Mouse (Mus musculus) stomach, embryonic 16.5 days (tissue): ENCODE results near the gene Adgra1. TPM values are rescaled to one million over a fixed set of nuclear protein-coding genes. Genes with fewer than 3 reads are reported as not detected.

Source experiments
- ATAC-seq: fragments of 200-750 bp; cut with Nextera tagmentation; 2 replicates; pipeline ENCODE4 v1.8.0; 2017; ENCODE audit warnings: moderate number of reproducible peaks, moderate TSS enrichment; ENCODE audit not compliant: insufficient read depth, low FRiP score
- H3K27ac ChIP-seq: fragments of 300-500 bp; sonication (generic); 2 replicates; pipeline ENCODE4 v1.5.1; 2014; ENCODE audit warnings: low read length
- H3K27me3 ChIP-seq: fragments of 300-500 bp; sonication (generic); 2 replicates; pipeline ENCODE4 v1.6.1; 2014; ENCODE audit warnings: low read length, control low read depth, mixed read lengths; ENCODE audit not compliant: control insufficient read depth, insufficient read depth
- H3K36me3 ChIP-seq: fragments of 300-500 bp; sonication (generic); 2 replicates; pipeline ENCODE4 v1.6.1; 2014; ENCODE audit warnings: low read length; ENCODE audit not compliant: control insufficient read depth, insufficient read depth
- H3K4me1 ChIP-seq: fragments of 300-500 bp; sonication (generic); 2 replicates; pipeline ENCODE4 v1.6.1; 2014; ENCODE audit warnings: low read length, control low read depth, mixed read lengths; ENCODE audit not compliant: control insufficient read depth, insufficient read depth
- H3K4me2 ChIP-seq: fragments of 300-500 bp; sonication (generic); 2 replicates; pipeline ENCODE4 v1.6.1; 2014; ENCODE audit warnings: low read depth, low read length, mixed read lengths
- H3K4me3 ChIP-seq: fragments of 300-500 bp; sonication (generic); replicated peaks from 2 replicates; pipeline ENCODE4 v1.5.1; 2014; ENCODE audit warnings: mild to moderate bottlenecking, low read length
- H3K9ac ChIP-seq: fragments of 300-500 bp; sonication (generic); 2 replicates; pipeline ENCODE4 v1.6.1; 2014; ENCODE audit warnings: low read length
- H3K9me3 ChIP-seq: fragments of 300-500 bp; sonication (generic); replicated peaks from 2 replicates; pipeline ENCODE4 v1.6.1; 2016; ENCODE audit warnings: low read length, control low read depth; ENCODE audit not compliant: control insufficient read depth
- WGBS: fragments of 180-500 bp; shearing (Covaris S2); extraction: QIAGEN DNeasy Blood & Tissue Kit; methylation state at CpG from one replicate; pipeline ENCODE4 v1.1.7; 2014; 5-methylcytosine and 5-hydroxymethylcytosine counted together
- polyA plus RNA-seq: library from polyadenylated mRNA; unstranded; fragments of >200 nt; fragmentation: Nextera tagmentation; extraction: Ambion mirVana; gene quantifications from 2 replicates; pipeline ENCODE4 v1.2.1, GENCODE M21; 2015

Gene Adgra1
- polyA plus RNA-seq, 1 experiment from 2014 or later, result 0.53 TPM

- WGBS, result 48% methylated on average over 1 of the region's 1 CpGs
- Histone ChIP-seq H3K9me3 (no peaks in the 10 kb centered on the region), H3K9ac (no peak overlapping the region), H3K27ac (no peak overlapping the region), H3K4me2 (no peak overlapping the region), H3K27me3 (no peaks in the 10 kb centered on the region), H3K4me1 (no peaks in the 10 kb centered on the region), H3K36me3 (no peaks in the 10 kb centered on the region), H3K4me3 (no peak overlapping the region)
- no peak for ATAC-seq
Measured at GRCm38 (mm10) chr7:139864871-139865270, 30.9 kb downstream of the Adgra1 start.

DNA sequence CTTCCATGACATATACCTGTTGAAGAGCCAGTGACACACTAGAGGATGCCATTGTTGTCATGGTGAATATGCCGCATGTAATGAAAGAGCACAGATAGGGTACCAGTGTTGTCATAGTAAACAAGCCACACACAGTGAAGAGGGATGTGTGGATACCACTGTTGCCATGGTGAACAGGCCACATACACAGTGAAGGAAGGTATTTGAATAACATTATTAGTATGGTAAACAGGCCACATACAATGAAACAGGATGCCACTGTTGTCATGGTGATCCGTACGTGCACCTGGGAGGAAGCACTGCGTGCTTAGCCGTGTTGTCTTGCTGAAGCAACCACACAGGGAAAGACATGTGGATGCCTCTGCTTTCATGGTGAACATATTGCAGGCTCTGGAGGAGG lies 37.0 kb downstream of the Adgra1 start:
- H3K36me3 ChIP-seq, result no peaks in the 10 kb centered on the region
- WGBS, result 69% methylated on average over 5 of the region's 5 CpGs

GRCm38 (mm10) chr7:139877167-139877792 lies 43.3 kb downstream of the Adgra1 start:
- no peaks in the 10 kb centered on the region for H3K27me3 ChIP-seq
- WGBS, result 67% methylated on average over 10 of the region's 10 CpGs
- H3K4me2 ChIP-seq, result no peak overlapping the region
- H3K27ac ChIP-seq, result no peak overlapping the region
- no peaks in the 10 kb centered on the region for H3K9me3 ChIP-seq
- ATAC-seq, result no peak
- H3K9ac ChIP-seq, result no peak overlapping the region
- no peak overlapping the region for H3K4me3 ChIP-seq
- no peaks in the 10 kb centered on the region for H3K4me1 ChIP-seq
- no peaks in the 10 kb centered on the region for H3K36me3 ChIP-seq

More for the DNA sequence above, 37.0 kb downstream of the Adgra1 start:
- Histone ChIP-seq H3K27me3 (no peaks in the 10 kb centered on the region), H3K9me3 (no peaks in the 10 kb centered on the region), H3K27ac (no peak overlapping the region), H3K4me1 (no peaks in the 10 kb centered on the region), H3K4me3 (no peak overlapping the region), H3K9ac (no peak overlapping the region), H3K4me2 (no peak overlapping the region)
- ATAC-seq, result no peak

- H3K9me3 ChIP-seq, result no peaks in the 10 kb centered on the region
- H3K36me3 ChIP-seq, result no peaks in the 10 kb centered on the region
- ATAC-seq, result no peak
- no peaks in the 10 kb centered on the region for H3K27me3 ChIP-seq
- WGBS, result 70% methylated on average over 5 of the region's 5 CpGs
- H3K4me2 ChIP-seq, result no peak overlapping the region
- no peak overlapping the region for H3K27ac ChIP-seq
- no peak overlapping the region for H3K4me3 ChIP-seq
- no peak overlapping the region for H3K9ac ChIP-seq
- H3K4me1 ChIP-seq, result no peaks in the 10 kb centered on the region
Measured at GRCm38 (mm10) chr7:139878122-139878521, 44.1 kb downstream of the Adgra1 start.

DNA sequence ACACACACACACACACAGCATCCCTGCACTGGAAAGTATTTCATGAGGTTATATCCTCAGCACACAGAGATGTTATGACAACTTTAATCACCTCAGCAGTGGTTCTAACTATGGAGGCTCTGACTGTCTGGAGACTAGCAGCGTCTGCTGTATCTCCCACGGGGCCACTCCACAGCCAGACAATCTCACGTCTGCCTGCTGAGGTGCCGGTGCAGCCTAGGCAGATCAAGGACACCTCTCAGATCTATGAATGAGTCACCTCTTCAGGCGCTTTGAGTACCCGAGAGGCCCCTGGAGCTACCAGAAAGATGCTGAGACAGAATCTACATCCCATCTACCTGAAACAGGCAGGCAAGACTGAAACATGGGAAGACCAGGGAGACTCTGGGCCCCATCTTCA lies 44.6 kb downstream of the Adgra1 start:
- ATAC-seq, result no peak
- Histone ChIP-seq H3K4me3 (no peak overlapping the region), H3K4me2 (no peak overlapping the region), H3K4me1 (no peaks in the 10 kb centered on the region), H3K36me3 (no peaks in the 10 kb centered on the region), H3K9me3 (no peaks in the 10 kb centered on the region), H3K27me3 (no peaks in the 10 kb centered on the region), H3K27ac (no peak overlapping the region), H3K9ac (no peak overlapping the region)
- WGBS, result 48% methylated on average over 6 of the region's 6 CpGs

- Histone ChIP-seq H3K9me3 (no peaks in the 10 kb centered on the region), H3K36me3 (no peaks in the 10 kb centered on the region), H3K27me3 (no peaks in the 10 kb centered on the region), H3K4me2 (no peak overlapping the region), H3K4me1 (no peaks in the 10 kb centered on the region), H3K9ac (no peak overlapping the region), H3K4me3 (no peak overlapping the region), H3K27ac (no peak overlapping the region)
- WGBS, result 79% methylated on average over 4 of the region's 4 CpGs
- no peak for ATAC-seq
Measured at GRCm38 (mm10) chr7:139883545-139883944, 49.6 kb downstream of the Adgra1 start.

- Histone ChIP-seq H3K27ac (no peak overlapping the region), H3K4me3 (no peak overlapping the region), H3K27me3 (peaks cover 36% of the 10 kb centered on the region), H3K9ac (no peak overlapping the region), H3K36me3 (no peaks in the 10 kb centered on the region), H3K9me3 (no peaks in the 10 kb centered on the region), H3K4me1 (peaks cover 6% of the 10 kb centered on the region), H3K4me2 (no peak overlapping the region)
- whole genome bisulfite sequencing, result 49% methylated on average over 5 of the region's 5 CpGs
- ATAC-seq, result no peak
Measured at GRCm38 (mm10) chr7:139891779-139892178, 57.8 kb downstream of the Adgra1 start.

- Histone ChIP-seq H3K4me3 (peak within 1 kb of the TSS; percentile 45), H3K27me3 (peaks cover 36% of the 10 kb centered on the region), H3K9me3 (no peaks in the 10 kb centered on the region), H3K9ac (peak within 1 kb of the TSS; percentile 56), H3K36me3 (no peaks in the 10 kb centered on the region), H3K4me2 (peak within 1 kb of the TSS; percentile 77), H3K4me1 (peaks cover 6% of the 10 kb centered on the region), H3K27ac (no peak within 1 kb of the TSS)
- 1% methylated on average over 50 of the region's 50 CpGs for WGBS
- ATAC-seq, result peak; percentile 39; the same call in 1 of the 2 replicates
Measured at GRCm38 (mm10) chr7:139894655-139895557, 60.9 kb downstream of the Adgra1 start, which contains the start of gene Kndc1. Kndc1 (plus strand) TSS chr7:139894696.

GRCm38 (mm10) chr7:139896271-139896670 lies 62.3 kb downstream of the Adgra1 start:
- Histone ChIP-seq H3K27ac (no peak overlapping the region), H3K36me3 (no peaks in the 10 kb centered on the region), H3K4me3 (no peak overlapping the region), H3K27me3 (peaks cover 36% of the 10 kb centered on the region), H3K9me3 (no peaks in the 10 kb centered on the region), H3K4me1 (peaks cover 6% of the 10 kb centered on the region), H3K4me2 (no peak overlapping the region), H3K9ac (no peak overlapping the region)
- WGBS, result 74% methylated on average over 7 of the region's 7 CpGs
- no peak for ATAC-seq
